In genomic region chr19:21396364-21396763, GRCm38 (mm10) we compare ENCODE assay signal across 25 mouse cellular contexts.
"Had no signal": no experiment of that assay in that cellular context is flagged by ENCODE, and none has a peak within 500 bp of the region (broad histone marks: within the 10 kb centered on the region; RNA-seq: fewer than 3 reads in every experiment).

No protein-coding gene starts in this region.

- ATAC-seq: hindbrain, embryonic 16.5 days; inflammation-experienced regulatory T-cells, adult 6 months; intestine, embryonic 15.5 days; intestine, postnatal 0 days had no signal

- H3K4me2 ChIP-seq: heart, embryonic 12.5 days; hindbrain, embryonic 12.5 days; hindbrain, embryonic 14.5 days; intestine, embryonic 15.5 days; limb, embryonic 12.5 days; liver, embryonic 11.5 days had no signal

- H3K36me3 ChIP-seq: heart, embryonic 10.5 days; heart, embryonic 12.5 days; hindbrain, embryonic 10.5 days; hindbrain, embryonic 12.5 days; intestine, embryonic 15.5 days; limb, embryonic 10.5 days; limb, embryonic 12.5 days had no signal

- H3K9ac ChIP-seq: heart, embryonic 12.5 days; hindbrain, embryonic 12.5 days; hindbrain, embryonic 14.5 days; intestine, embryonic 15.5 days; limb, embryonic 12.5 days had no signal

- H3K4me1 ChIP-seq: heart, embryonic 10.5 days; heart, embryonic 12.5 days; hindbrain, embryonic 10.5 days; hindbrain, embryonic 12.5 days; intestine, embryonic 15.5 days; limb, embryonic 10.5 days; limb, embryonic 12.5 days had no signal

- H3K27ac ChIP-seq: gastrocnemius, adult 2 months; heart, embryonic 10.5 days; hindbrain, embryonic 10.5 days; hindbrain, embryonic 12.5 days; hindbrain, embryonic 14.5 days; intestine, embryonic 15.5 days; layer of hippocampus, adult 2 months; left cerebral cortex, adult 2 months; limb, embryonic 10.5 days; limb, embryonic 12.5 days had no signal

- DNase-seq: gastrocnemius, adult 2 months; gastrocnemius, postnatal 10 days; gastrocnemius, postnatal 25 days; heart, adult 18-20 months; heart, postnatal 10 days; heart, postnatal 4 days; kidney, adult 18-20 months; kidney, adult 8-10 months; kidney, postnatal 10 days; kidney, postnatal 25 days; kidney, postnatal 4 days had no signal

- H3K9me3 ChIP-seq: heart, embryonic 10.5 days; heart, embryonic 12.5 days; hindbrain, embryonic 10.5 days; hindbrain, embryonic 12.5 days; intestine, embryonic 15.5 days; limb, embryonic 10.5 days; limb, embryonic 12.5 days had no signal

- H3K4me3 ChIP-seq: gastrocnemius, adult 2 months; heart, embryonic 10.5 days; heart, embryonic 12.5 days; hindbrain, embryonic 10.5 days; hindbrain, embryonic 12.5 days; intestine, embryonic 15.5 days; layer of hippocampus, adult 2 months; left cerebral cortex, adult 2 months; limb, embryonic 10.5 days; limb, embryonic 12.5 days had no signal

- H3K27me3 ChIP-seq: heart, embryonic 12.5 days; hindbrain, embryonic 12.5 days; intestine, embryonic 15.5 days; limb, embryonic 12.5 days had no signal
